Mouse (Mus musculus) heart, embryonic 14.5 days (tissue): Measurements from ENCODE around the gene Ttc30a1. TPM values are rescaled to one million over a fixed set of nuclear protein-coding genes. Genes with fewer than 3 reads are reported as not detected.
A peak's percentile ranks its signal among the peaks of the same experiment; 100 is the strongest.

ENCODE experiments used
- ATAC-seq: fragments of 200-750 bp; cut with Nextera tagmentation; 2 replicates; pipeline ENCODE4 v1.8.0; 2017; ENCODE audit warnings: low read depth, moderate TSS enrichment; ENCODE audit not compliant: insufficient number of reproducible peaks, insufficient read depth, low FRiP score
- H3K27ac ChIP-seq, 2 experiments: fragments of 200-500 bp in 1 of 2; fragments of 300-500 bp in 1 of 2; sonication (generic) in 1 of 2; replicated peaks in 1 of 2; 2 replicates each; pipeline ENCODE4 v1.5.1; 2012 to 2014; ENCODE audit warnings: low read depth in 2 of 2, low read length in 2 of 2, control low read depth in 1 of 2, mild to moderate bottlenecking in 1 of 2, mixed read lengths in 1 of 2; ENCODE audit not compliant: control insufficient read depth in 1 of 2, insufficient read depth in 1 of 2
- H3K27me3 ChIP-seq: fragments of 300-500 bp; sonication (generic); 2 replicates; pipeline ENCODE4 v1.6.1; 2014; ENCODE audit warnings: mild to moderate bottlenecking, low read length, control low read depth; ENCODE audit not compliant: control insufficient read depth, insufficient read depth
- H3K36me3 ChIP-seq: fragments of 300-500 bp; sonication (generic); 2 replicates; pipeline ENCODE4 v1.6.1; 2014; ENCODE audit warnings: mild to moderate bottlenecking, control low read depth, low read length, mixed read lengths; ENCODE audit not compliant: control insufficient read depth, insufficient read depth
- H3K4me1 ChIP-seq, 2 experiments: fragments of 200-500 bp in 1 of 2; fragments of 300-500 bp in 1 of 2; sonication (generic) in 1 of 2; 2 replicates each; pipeline ENCODE4 v1.6.1; 2012 to 2014; ENCODE audit warnings: low read length in 2 of 2, control low read depth in 1 of 2, mixed read lengths in 1 of 2; ENCODE audit not compliant: control insufficient read depth in 2 of 2, insufficient read depth in 2 of 2
- H3K4me2 ChIP-seq: fragments of 300-500 bp; sonication (generic); 2 replicates; pipeline ENCODE4 v1.6.1; 2014; ENCODE audit warnings: mild to moderate bottlenecking, low read length
- H3K4me3 ChIP-seq, 2 experiments: fragments of 200-500 bp in 1 of 2; fragments of 300-500 bp in 1 of 2; sonication (generic) in 1 of 2; 2 replicates each; pipeline ENCODE4 v1.5.1; 2012 to 2014; ENCODE audit warnings: low read length in 2 of 2, mild to moderate bottlenecking in 2 of 2, control low read depth in 1 of 2, low read depth in 1 of 2, moderate library complexity in 1 of 2; ENCODE audit not compliant: control insufficient read depth in 1 of 2, insufficient read depth in 1 of 2
- H3K9ac ChIP-seq: fragments of 300-500 bp; sonication (generic); 2 replicates; pipeline ENCODE4 v1.6.1; 2014; ENCODE audit warnings: mild to moderate bottlenecking, low read length
- H3K9me3 ChIP-seq: fragments of 300-500 bp; sonication (generic); 2 replicates; pipeline ENCODE4 v1.6.1; 2016; ENCODE audit warnings: low read length, control low read depth; ENCODE audit not compliant: control insufficient read depth
- WGBS: fragments of 180-500 bp; shearing (Covaris S2); extraction: QIAGEN DNeasy Blood & Tissue Kit; methylation state at CpG from one replicate; pipeline ENCODE4 v1.1.7; 2014; 5-methylcytosine and 5-hydroxymethylcytosine counted together
- polyA plus RNA-seq: library from polyadenylated mRNA; unstranded; fragments of >200 nt; fragmentation: Nextera tagmentation; extraction: Ambion mirVana; gene quantifications from 2 replicates; pipeline ENCODE4 v1.2.1, GENCODE M21; 2014

The Ttc30a1 gene
- polyA plus RNA-seq, 1 experiment from 2014 or later, result 6.5 TPM

DNA sequence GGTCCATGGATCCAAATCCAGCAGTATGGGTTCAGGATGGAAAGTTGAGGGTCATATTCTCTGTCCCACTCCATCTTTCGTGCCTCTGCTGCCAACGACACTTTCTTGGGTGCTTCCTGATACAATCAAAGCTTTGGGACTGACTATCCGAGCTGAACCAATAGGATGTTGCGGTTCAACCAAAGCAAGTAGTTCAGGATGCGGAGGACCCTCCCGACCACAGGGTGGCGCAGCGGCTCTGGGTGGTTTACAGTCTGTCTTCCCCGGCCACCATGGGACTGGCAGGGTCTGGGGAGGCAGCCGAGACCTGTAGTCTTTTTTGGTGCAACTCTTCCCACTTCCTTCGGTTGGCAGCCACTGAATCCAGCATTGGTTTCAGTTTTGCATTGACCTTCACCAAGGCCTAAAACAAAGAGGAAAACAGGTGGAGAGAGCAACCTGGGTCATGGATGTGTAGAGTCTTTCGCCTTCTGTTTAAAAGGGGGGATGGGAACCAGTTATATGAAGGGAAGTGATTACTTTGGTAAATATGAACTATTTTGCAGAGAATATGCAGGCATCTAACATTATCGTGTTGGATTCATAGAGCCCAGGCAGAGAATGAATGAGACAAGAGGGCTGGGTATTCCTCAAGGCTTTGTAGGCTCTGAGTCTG is 9.2 kb upstream of the Ttc30a1 start:
- no peak; the same call in 1 of the 2 replicates for ATAC-seq
- Histone ChIP-seq H3K9ac (no peak overlapping the region), H3K27ac (0 out of 4 replicates have a peak overlapping the region, but pooled peaks of 1 of the 2 experiments have one; percentile 19), H3K4me1 (peaks cover 8 to 12% of the 10 kb centered on the region in 2 experiments), H3K36me3 (no peaks in the 10 kb centered on the region), H3K4me2 (peak overlapping the region; percentile 42), H3K4me3 (no peak overlapping the region), H3K27me3 (no peaks in the 10 kb centered on the region), H3K9me3 (no peaks in the 10 kb centered on the region)
- WGBS, result 39% methylated on average over 13 of the region's 13 CpGs

DNA sequence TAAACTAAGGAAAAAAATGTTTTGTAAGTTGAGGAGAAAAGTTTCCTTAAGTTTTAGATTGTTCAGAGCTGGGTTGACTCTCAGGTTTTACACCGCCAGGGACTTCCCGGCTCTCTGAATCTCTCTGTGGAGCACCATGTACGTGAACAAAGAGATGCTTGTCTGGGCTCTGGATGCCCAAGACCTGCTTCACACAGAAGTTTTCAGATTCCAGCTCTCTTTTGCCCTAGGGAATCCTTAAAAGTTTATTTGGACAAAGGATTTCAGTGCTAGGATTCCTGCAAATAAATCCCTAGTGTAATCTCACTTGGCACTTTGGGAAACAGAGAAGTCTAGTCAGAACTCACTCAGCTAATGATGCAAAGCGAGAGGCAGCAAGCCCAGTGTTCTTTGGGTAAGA is 7.9 kb upstream of the Ttc30a1 start:
- Histone ChIP-seq H3K4me1 (peaks cover 8 to 12% of the 10 kb centered on the region in 2 experiments), H3K9ac (no peak overlapping the region), H3K27ac (no peak overlapping the region), H3K27me3 (no peaks in the 10 kb centered on the region), H3K36me3 (no peaks in the 10 kb centered on the region), H3K4me3 (no peak overlapping the region), H3K4me2 (no peak overlapping the region), H3K9me3 (no peaks in the 10 kb centered on the region)
- 74% methylated on average over 4 of the region's 4 CpGs for WGBS
- ATAC-seq, result no peak

DNA sequence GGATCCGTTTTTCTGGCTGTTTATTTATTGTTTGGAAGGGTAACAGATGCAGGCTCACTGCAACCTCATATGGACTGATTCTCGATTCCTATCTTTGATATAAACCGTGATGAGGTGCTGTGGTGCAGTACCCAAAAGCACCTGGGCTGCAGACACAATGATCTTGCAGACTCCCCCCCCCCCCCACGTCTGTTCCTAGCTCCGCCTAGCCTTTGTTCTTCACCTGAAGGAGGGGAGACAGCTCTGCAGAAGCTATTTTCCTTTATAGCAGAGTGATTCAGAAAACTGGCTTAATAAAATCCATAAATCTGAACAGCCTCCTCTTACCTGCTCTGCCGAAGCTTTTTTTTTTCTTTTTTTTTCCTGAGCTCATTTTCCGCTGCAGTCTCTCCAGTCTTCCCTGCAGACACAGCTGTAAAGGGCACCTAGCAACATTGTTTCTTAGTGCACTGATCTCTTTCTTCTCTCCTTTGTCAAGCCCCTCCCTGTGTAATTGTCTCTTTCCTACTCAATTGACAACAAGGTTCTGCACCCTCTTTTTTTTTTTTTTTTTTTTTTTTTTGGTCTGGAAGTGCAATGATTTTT is 7.1 kb upstream of the Ttc30a1 start:
- ATAC-seq, result no peak
- Histone ChIP-seq H3K4me3 (no peak overlapping the region), H3K4me2 (no peak overlapping the region), H3K4me1 (peaks cover 8 to 12% of the 10 kb centered on the region in 2 experiments), H3K27ac (no peak overlapping the region), H3K36me3 (no peaks in the 10 kb centered on the region), H3K9ac (no peak overlapping the region), H3K9me3 (no peaks in the 10 kb centered on the region), H3K27me3 (no peaks in the 10 kb centered on the region)
- WGBS, result 48% methylated on average over 7 of the region's 7 CpGs

DNA sequence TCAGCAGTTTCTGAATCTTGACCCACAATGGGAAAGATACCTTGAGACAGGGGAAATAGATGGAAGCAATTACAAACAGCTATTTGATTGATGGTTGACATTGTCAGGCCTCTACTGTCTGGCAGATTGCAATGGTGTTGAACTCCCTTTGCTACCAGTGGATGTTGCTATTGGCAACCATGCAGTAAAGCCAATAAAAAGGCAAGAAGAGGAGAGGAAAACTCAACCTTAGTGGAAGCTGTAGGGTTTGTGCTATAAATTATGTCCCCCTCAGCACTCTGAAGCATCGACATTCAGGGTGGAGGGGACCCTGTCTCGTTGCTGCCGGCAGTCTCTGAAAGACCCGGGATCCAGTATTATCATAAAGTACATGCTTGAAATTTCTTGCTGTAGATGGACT is 6.6 kb upstream of the Ttc30a1 start:
- Histone ChIP-seq H3K27ac (no peak overlapping the region), H3K4me1 (peaks cover 8 to 12% of the 10 kb centered on the region in 2 experiments), H3K27me3 (no peaks in the 10 kb centered on the region), H3K36me3 (no peaks in the 10 kb centered on the region), H3K9me3 (no peaks in the 10 kb centered on the region), H3K9ac (no peak overlapping the region), H3K4me2 (no peak overlapping the region), H3K4me3 (no peak overlapping the region)
- no peak for ATAC-seq
- 69% methylated on average over 4 of the region's 4 CpGs for WGBS

DNA sequence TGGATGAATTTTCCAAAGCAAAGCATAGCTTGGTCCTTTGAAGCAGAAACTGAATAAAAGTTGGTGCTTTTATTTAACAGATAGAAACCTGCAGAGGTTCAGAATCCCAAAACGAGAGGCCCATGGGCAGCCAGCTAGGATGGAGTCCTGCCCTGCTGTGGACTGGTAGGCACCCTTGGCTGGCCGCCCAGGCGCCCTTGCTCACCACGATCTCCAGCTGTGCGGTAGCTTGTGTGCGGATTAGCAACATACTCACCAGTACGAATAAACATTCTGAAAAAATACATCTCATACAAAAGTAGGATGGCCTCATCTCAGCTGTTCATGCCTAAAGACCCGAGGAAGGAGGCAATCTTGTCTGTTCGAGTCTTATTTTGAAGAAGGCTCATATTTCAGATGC is 6.0 kb upstream of the Ttc30a1 start:
- H3K36me3 ChIP-seq, result no peaks in the 10 kb centered on the region
- peaks cover 8 to 12% of the 10 kb centered on the region in 2 experiments for H3K4me1 ChIP-seq
- no peak overlapping the region for H3K4me3 ChIP-seq
- H3K27ac ChIP-seq, result no peak overlapping the region
- no peaks in the 10 kb centered on the region for H3K27me3 ChIP-seq
- 59% methylated on average over 9 of the region's 9 CpGs for WGBS
- H3K9ac ChIP-seq, result no peak overlapping the region
- H3K9me3 ChIP-seq, result no peaks in the 10 kb centered on the region
- H3K4me2 ChIP-seq, result no peak overlapping the region
- no peak for ATAC-seq

DNA sequence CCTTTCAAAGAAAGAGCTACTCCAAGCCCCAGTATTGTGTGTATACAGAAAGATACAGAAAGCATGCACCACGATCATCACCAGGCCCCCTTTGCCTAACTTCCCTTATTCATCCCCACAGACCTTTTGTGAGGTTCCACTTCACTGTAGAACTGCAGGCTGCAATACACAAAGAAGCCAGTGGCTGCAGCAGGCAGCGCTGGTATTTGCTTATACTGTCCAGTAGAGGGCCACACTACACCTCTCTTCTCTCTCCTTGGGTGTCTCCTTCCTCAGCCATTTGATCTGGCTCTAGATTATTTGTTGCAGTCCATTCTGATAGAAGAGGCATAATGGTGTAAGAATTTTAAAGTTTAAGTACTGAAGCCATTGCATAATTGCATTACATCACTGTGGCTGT is 3.4 kb upstream of the Ttc30a1 start:
- Histone ChIP-seq H3K9me3 (no peaks in the 10 kb centered on the region), H3K36me3 (no peaks in the 10 kb centered on the region), H3K9ac (no peak overlapping the region), H3K4me2 (no peak overlapping the region), H3K27ac (no peak overlapping the region), H3K4me3 (no peak overlapping the region), H3K27me3 (no peaks in the 10 kb centered on the region), H3K4me1 (no peaks in the 10 kb centered on the region; a peak in 1 of 4 replicates)
- ATAC-seq, result no peak
- 7% methylated on average over 2 of the region's 2 CpGs for WGBS

DNA sequence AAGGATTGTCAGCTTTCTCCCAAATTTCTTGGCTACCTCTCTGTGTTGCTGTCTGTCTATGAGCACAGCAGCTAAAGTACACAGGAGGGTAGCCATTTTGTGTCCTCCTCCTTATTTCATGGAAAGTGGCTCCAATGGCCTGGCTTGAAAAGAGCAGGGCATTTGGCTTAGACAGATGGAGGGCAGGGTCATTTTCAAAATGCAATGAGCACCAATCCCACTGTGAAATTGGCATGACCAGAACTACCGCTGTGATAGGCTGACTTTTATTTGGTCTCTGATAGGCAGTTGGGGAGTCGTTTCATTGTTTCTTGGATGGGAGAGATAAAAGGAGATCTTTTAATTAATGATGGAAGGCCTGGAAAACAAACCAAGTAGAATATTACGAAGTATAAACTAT is 2.1 kb upstream of the Ttc30a1 start:
- ATAC-seq, result no peak
- 77% methylated on average over 3 of the region's 3 CpGs for WGBS
- Histone ChIP-seq H3K27me3 (no peaks in the 10 kb centered on the region), H3K9me3 (no peaks in the 10 kb centered on the region), H3K4me2 (no peak overlapping the region), H3K27ac (no peak overlapping the region), H3K4me1 (no peaks in the 10 kb centered on the region; a peak in 1 of 4 replicates), H3K36me3 (no peaks in the 10 kb centered on the region), H3K9ac (no peak overlapping the region), H3K4me3 (no peak overlapping the region)

DNA sequence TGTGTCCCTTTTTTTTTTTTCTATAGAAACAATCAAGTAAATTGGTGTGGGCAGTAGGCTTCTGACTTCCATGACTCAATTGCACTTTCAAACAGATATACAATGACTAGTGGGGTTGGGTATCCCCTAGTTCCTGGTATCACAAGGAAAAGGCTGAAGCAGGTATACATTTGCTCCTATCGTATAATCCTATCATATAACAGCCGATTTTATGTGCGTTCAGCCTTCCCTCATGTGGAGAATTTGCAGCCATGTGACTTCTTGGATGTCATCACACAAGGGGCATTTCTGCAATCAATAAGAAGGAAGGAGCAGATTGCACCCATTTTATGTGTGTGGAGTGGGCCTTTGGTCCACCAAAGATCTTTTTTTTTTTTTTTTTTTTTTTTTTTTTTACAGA is 1.3 kb upstream of the Ttc30a1 start:
- 92% methylated on average over 3 of the region's 3 CpGs for WGBS
- H3K4me2 ChIP-seq, result no peak overlapping the region
- no peaks in the 10 kb centered on the region; a peak in 1 of 4 replicates for H3K4me1 ChIP-seq
- H3K27me3 ChIP-seq, result no peaks in the 10 kb centered on the region
- H3K9me3 ChIP-seq, result no peaks in the 10 kb centered on the region
- no peak overlapping the region for H3K9ac ChIP-seq
- ATAC-seq, result no peak
- no peaks in the 10 kb centered on the region for H3K36me3 ChIP-seq
- no peak overlapping the region for H3K4me3 ChIP-seq
- H3K27ac ChIP-seq, result no peak overlapping the region
